Mouse (Mus musculus) lung, postnatal 0 days (tissue): Measurements from ENCODE around the gene Prkcb. TPM values are rescaled to one million over a fixed set of nuclear protein-coding genes. Genes with fewer than 3 reads are reported as not detected.

Experiments
- ATAC-seq: fragments of 200-750 bp; cut with Nextera tagmentation; 2 replicates; pipeline ENCODE4 v1.8.0; 2017; ENCODE audit warnings: moderate library complexity
- DNase-seq: peaks from one replicate; pipeline ENCODE4 v3.0.0-alpha.2; 2016; ENCODE audit warnings: low spot score
- H3K27ac ChIP-seq: fragments of 300-500 bp; sonication (generic); 2 replicates; pipeline ENCODE4 v1.5.1; 2014; ENCODE audit warnings: antibody characterized with exemption, mild to moderate bottlenecking, low read length, mixed read lengths
- H3K27me3 ChIP-seq: fragments of 300-500 bp; sonication (generic); replicated peaks from 2 replicates; pipeline ENCODE4 v1.6.1; 2014; ENCODE audit warnings: low read length, mixed read lengths; ENCODE audit not compliant: insufficient read depth
- H3K36me3 ChIP-seq: fragments of 300-500 bp; sonication (generic); 2 replicates; pipeline ENCODE4 v1.6.1; 2014; ENCODE audit warnings: low read length, mixed read lengths; ENCODE audit not compliant: insufficient read depth
- H3K4me1 ChIP-seq: fragments of 300-500 bp; sonication (generic); 2 replicates; pipeline ENCODE4 v1.6.1; 2014; ENCODE audit warnings: antibody characterized with exemption, low read depth, low read length, mixed read lengths; ENCODE audit not compliant: insufficient read depth
- H3K4me2 ChIP-seq: fragments of 300-500 bp; sonication (generic); replicated peaks from 2 replicates; pipeline ENCODE4 v1.6.1; 2014; ENCODE audit warnings: low read depth, mild to moderate bottlenecking, low read length, moderate library complexity, mixed read lengths
- H3K4me3 ChIP-seq: fragments of 300-500 bp; sonication (generic); 2 replicates; pipeline ENCODE4 v1.5.1; 2014; ENCODE audit warnings: low read depth, low read length
- H3K9ac ChIP-seq: fragments of 300-500 bp; sonication (generic); replicated peaks from 2 replicates; pipeline ENCODE4 v1.6.1; 2014; ENCODE audit warnings: low read depth, mild to moderate bottlenecking
- H3K9me3 ChIP-seq: fragments of 300-500 bp; sonication (generic); 2 replicates; pipeline ENCODE4 v1.6.1; 2016; ENCODE audit warnings: low read length, mixed read lengths
- CTCF ChIP-seq: IDR thresholded peaks from 2 replicates; pipeline ENCODE4 v1.5.1; 2016; ENCODE audit warnings: antibody characterized with exemption, mild to moderate bottlenecking
- EP300 ChIP-seq: IDR thresholded peaks from 2 replicates; pipeline ENCODE4 v1.6.1; 2016; ENCODE audit warnings: antibody characterized with exemption, mild to moderate bottlenecking, control low read depth
- WGBS: fragments of 180-500 bp; shearing (Covaris S2); extraction: QIAGEN DNeasy Blood & Tissue Kit; methylation state at CpG from one replicate; pipeline ENCODE4 v1.1.7; 2014; 5-methylcytosine and 5-hydroxymethylcytosine counted together
- polyA plus RNA-seq: library from polyadenylated mRNA; unstranded; fragments of >200 nt; fragmentation: Nextera tagmentation; extraction: Ambion mirVana; gene quantifications from 2 replicates; pipeline ENCODE4 v1.2.1, GENCODE M21; 2015

Prkcb gene
- polyA plus RNA-seq, 1 experiment from 2014 or later: 2.3 TPM

DNA sequence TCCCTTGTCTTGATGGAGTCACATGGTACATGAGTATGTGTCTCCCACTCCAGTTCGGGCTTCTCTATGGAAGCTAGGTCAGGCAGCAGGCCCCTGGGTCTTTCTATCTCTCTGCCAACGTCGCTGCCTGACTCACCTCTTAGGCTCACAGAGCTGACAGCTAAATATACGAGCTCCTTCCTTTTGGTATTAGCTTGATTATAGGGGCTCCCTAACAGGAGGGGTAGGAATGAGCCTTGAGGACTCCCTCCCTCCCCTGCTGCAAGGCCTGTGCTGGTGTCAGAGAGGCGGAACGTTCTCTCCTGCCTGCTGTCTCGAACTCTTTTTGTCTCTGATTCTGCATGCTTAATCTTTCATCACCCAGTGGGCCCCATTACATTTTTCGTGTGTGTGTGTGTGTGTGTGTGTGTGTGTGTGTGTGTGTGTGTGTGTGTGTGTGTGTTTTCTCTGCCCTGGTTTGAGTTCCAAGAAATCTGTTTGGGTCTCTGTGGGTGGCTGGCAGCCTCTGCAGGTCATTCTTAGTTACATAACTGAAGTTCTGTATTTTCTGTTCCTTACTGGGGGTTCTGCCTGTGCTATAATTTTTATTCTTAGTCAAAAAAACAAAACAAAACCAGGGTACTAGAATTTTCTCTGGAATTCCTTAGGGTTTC, 33.6 kb downstream of the Prkcb start:
- Histone ChIP-seq H3K4me3 (no peak overlapping the region), H3K9me3 (no peaks in the 10 kb centered on the region), H3K27me3 (no peaks in the 10 kb centered on the region), H3K4me2 (no peak overlapping the region), H3K9ac (no peak overlapping the region), H3K27ac (no peak overlapping the region), H3K4me1 (no peaks in the 10 kb centered on the region), H3K36me3 (no peaks in the 10 kb centered on the region)
- no peak for DNase-seq
- no peak for ATAC-seq
- 52% methylated on average over 8 of the region's 8 CpGs for WGBS
- TF ChIP-seq EP300 (no peak), CTCF (no peak)

DNA sequence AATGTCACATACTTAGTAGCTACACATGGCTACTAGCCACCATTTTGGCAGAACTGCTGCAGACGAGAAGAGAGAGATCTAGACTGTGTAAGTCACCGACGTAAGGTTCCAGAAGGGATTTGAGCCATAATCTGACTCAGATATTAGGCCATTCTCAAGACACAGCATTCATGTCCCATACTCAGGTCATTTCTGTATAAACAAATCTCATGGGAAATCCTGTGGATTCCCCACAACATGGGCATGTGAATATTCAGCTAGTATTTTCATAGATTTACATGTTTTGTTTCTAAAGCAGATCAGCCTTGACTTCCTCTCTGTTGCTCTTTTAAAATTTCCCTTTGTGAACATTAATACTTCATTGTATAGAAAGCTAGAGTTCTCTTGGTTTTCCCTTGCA, 39.4 kb downstream of the Prkcb start:
- no peak for TF ChIP-seq EP300
- 75% methylated on average over 3 of the region's 3 CpGs for WGBS
- H3K9ac ChIP-seq: no peak overlapping the region
- no peak overlapping the region for H3K4me3 ChIP-seq
- no peaks in the 10 kb centered on the region for H3K4me1 ChIP-seq
- H3K4me2 ChIP-seq: no peak overlapping the region
- H3K9me3 ChIP-seq: no peaks in the 10 kb centered on the region
- no peaks in the 10 kb centered on the region for H3K36me3 ChIP-seq
- no peak for DNase-seq
- H3K27me3 ChIP-seq: no peaks in the 10 kb centered on the region
- H3K27ac ChIP-seq: no peak overlapping the region
- no peak for ATAC-seq

DNA sequence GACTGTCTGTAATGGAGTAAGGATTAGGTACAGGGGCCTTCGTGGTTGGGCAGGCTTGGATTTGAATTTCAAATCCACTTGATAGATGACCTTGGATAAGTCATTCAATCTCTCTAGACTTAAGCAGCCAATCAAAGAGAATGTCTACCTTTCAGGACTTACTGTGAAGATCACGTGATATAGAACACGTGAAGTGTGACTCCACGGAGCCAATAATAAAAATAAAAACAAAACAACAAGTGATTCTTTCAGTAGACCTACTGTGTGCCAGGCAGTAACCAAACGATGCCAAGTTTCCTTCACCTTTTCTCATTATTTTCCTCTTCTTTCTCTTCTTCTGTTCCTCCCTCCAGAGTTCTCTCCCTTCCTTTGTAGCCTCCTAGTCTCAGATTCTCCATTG, 39.9 kb downstream of the Prkcb start:
- Histone ChIP-seq H3K4me3 (no peak overlapping the region), H3K36me3 (no peaks in the 10 kb centered on the region), H3K9ac (no peak overlapping the region), H3K4me1 (no peaks in the 10 kb centered on the region), H3K27ac (no peak overlapping the region), H3K4me2 (no peak overlapping the region), H3K27me3 (no peaks in the 10 kb centered on the region), H3K9me3 (no peaks in the 10 kb centered on the region)
- DNase-seq (no peak), ATAC-seq (no peak)
- WGBS: 81% methylated on average over 5 of the region's 5 CpGs
- TF ChIP-seq EP300 (no peak), CTCF (no peak)

DNA sequence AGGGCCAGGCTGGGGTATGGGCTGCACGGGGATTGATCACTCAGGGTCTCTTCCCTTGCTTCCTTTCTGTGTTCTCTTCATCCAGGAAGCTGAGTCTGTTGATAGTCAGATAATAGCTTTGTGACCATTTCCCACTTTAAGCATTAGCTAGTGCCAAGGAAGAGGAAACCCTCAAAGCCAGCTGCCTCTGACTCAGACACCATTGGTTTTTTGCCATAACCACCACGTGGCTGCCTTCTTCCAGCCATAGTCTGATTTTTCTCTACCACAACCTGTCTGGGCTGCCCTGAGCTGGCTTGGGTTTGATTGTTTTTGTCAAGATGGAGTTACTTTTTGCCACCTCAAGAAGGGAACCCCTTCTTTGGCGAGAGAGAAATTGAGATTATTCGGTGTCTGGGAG, 41.0 kb downstream of the Prkcb start:
- 70% methylated on average over 4 of the region's 4 CpGs for WGBS
- H3K4me2 ChIP-seq: no peak overlapping the region
- DNase-seq (no peak), ATAC-seq (no peak)
- no peak overlapping the region for H3K4me3 ChIP-seq
- H3K4me1 ChIP-seq: no peaks in the 10 kb centered on the region
- TF ChIP-seq EP300 (no peak), CTCF (no peak)
- H3K9me3 ChIP-seq: no peaks in the 10 kb centered on the region
- no peak overlapping the region for H3K9ac ChIP-seq
- H3K27ac ChIP-seq: no peak overlapping the region
- no peaks in the 10 kb centered on the region for H3K36me3 ChIP-seq
- H3K27me3 ChIP-seq: no peaks in the 10 kb centered on the region

DNA sequence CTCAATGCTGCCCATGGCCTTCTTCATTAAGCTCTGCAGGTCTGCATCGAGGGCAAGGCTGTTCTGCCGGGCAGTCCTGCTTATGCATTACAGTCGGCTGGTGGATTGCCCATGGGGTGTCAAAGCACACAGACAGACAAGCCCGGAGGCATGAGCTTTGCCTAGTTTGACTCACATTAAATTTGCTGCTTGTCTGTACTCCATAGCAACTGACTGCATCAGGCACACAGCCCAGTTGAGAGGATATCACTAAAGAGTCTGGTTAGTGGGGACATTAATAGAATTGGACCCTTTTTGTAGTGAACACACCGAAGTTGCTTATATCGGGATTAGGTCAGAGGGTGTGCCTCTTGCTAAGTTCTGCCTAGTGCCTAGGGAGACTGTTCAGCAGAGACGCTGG, 45.1 kb downstream of the Prkcb start:
- TF ChIP-seq EP300 (no peak), CTCF (no peak)
- no peak for DNase-seq
- WGBS: 86% methylated on average over 7 of the region's 7 CpGs

DNA sequence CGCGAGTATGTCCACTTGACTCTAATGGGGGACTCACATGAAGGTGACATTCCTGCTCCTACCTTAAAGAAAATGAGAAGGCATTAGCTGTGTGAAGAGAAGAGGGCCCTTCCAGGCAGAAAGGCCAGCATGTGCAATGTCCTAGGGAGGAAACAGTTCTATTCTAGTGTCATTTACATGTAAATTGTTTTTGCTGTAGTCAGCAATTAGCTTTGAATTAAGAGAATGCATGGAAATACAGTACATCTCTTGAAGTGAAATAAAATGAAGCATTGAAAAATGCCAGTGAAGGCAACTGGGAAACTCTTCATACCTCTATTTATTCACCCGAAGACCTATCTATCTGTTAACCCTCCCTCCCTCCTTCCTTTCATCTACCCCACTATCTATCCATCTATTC, 48.8 kb downstream of the Prkcb start:
- H3K4me2 ChIP-seq: no peak overlapping the region
- no peak overlapping the region for H3K4me3 ChIP-seq
- 84% methylated on average over 3 of the region's 3 CpGs for WGBS
- H3K9me3 ChIP-seq: no peaks in the 10 kb centered on the region
- H3K36me3 ChIP-seq: no peaks in the 10 kb centered on the region
- H3K27me3 ChIP-seq: no peaks in the 10 kb centered on the region
- DNase-seq (no peak), ATAC-seq (no peak)
- no peaks in the 10 kb centered on the region for H3K4me1 ChIP-seq
- TF ChIP-seq CTCF (no peak), EP300 (no peak)
- no peak overlapping the region for H3K9ac ChIP-seq
- H3K27ac ChIP-seq: no peak overlapping the region

More for the DNA sequence above, 45.1 kb downstream of the Prkcb start:
- Histone ChIP-seq H3K4me3 (no peak overlapping the region), H3K27ac (no peak overlapping the region), H3K27me3 (no peaks in the 10 kb centered on the region), H3K4me1 (no peaks in the 10 kb centered on the region), H3K9ac (no peak overlapping the region), H3K4me2 (no peak overlapping the region), H3K36me3 (no peaks in the 10 kb centered on the region), H3K9me3 (no peaks in the 10 kb centered on the region)
- ATAC-seq: no peak

DNA sequence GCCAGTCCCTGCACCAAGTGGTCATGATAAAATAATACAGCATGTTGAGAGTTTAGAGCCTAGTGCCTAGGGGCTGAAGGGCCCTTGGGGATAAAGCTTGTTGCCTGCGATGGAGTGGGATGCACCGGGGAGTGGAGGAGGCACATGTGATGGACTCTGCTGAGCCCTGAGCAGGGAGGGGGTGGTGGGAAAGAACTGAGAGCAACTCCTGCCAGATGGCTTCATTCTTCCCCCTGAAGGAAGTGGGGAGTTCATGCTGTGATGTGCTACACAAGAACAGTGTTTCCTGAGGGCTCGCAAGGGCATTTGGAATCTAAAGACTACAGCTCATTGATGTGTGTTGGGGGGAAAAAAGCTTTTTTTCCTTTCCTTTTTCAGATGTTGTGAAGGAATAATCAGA, 49.5 kb downstream of the Prkcb start:
- DNase-seq: no peak

More for the DNA sequence above, 49.5 kb downstream of the Prkcb start:
- H3K9me3 ChIP-seq: no peaks in the 10 kb centered on the region
- no peaks in the 10 kb centered on the region for H3K27me3 ChIP-seq
- no peaks in the 10 kb centered on the region for H3K36me3 ChIP-seq
- H3K4me3 ChIP-seq: no peak overlapping the region
- H3K4me2 ChIP-seq: no peak overlapping the region
- H3K4me1 ChIP-seq: no peaks in the 10 kb centered on the region
- 65% methylated on average over 3 of the region's 3 CpGs for WGBS
- H3K9ac ChIP-seq: no peak overlapping the region
- TF ChIP-seq CTCF (no peak), EP300 (no peak)
- ATAC-seq: no peak
- no peak overlapping the region for H3K27ac ChIP-seq
